Mouse (Mus musculus): ENCODE results near the gene Crb1. TPM values are rescaled to one million over a fixed set of nuclear protein-coding genes. Genes with fewer than 3 reads are reported as not detected.
A peak's percentile ranks its signal among the peaks of the same experiment; 100 is the strongest.

Crb1 gene
- polyA plus RNA-seq, 1 experiment from 2014 or later = 1.1 TPM

DNA sequence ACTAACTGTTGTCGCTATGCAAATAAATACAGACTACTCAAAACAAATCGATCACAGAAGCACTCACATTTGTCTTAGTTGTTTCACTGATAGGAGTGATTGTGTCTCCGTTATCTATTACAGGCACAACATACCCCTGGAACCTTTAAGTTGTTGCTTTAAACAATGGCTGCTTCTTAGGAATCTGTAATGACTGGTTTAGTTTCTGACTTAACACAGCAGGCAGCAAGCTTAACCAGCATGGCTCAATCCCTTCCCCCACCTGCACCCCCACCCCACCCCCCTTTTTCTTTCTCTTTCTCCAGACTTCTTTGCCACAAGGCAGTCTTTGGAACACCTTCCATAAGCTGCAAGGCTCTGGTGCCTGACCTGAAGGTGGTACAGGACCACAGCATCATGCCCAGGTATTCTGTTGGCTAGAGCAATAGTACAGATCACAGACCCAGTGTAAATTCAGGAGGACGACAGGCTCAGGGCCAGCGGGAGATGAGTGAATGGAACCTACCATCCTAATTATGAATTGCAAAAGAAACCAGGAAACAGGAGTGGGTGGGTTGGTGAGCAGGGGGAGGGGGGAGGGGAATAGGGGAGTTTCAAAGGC is 182.4 kb downstream of the Crb1 start:
- ATAC-seq (ENCODE audit: low read depth) = no peak

DNA sequence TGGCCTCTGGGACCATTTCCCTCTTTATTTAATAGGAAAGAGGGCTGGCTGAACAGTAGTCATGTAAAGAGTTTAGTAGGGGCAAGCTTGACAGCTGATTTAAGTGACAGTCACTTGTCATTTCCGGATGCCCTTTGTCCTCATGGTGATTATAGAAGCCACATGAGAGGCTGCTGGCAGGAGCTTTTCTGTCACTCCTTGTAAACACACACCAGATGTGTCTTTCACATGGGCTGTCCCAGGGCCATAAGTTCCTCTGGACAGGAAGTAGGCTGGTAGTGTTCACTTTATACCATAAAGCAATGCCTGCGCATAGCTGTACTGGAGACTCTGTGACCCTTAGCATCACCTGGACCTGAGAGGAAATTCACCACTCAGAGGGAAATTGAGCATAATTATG is 182.9 kb downstream of the Crb1 start:
- no peak overlapping the region for H3K27ac ChIP-seq (replicated peaks)
- H3K4me2 ChIP-seq = no peak overlapping the region
- H3K4me1 ChIP-seq (replicated peaks) = peaks cover 7% of the 10 kb centered on the region; the same call in 1 of the 2 replicates
- 60% methylated on average over 2 of the region's 2 CpGs for WGBS
- no peak overlapping the region for H3K4me3 ChIP-seq
- no peaks in the 10 kb centered on the region for H3K36me3 ChIP-seq
- H3K27me3 ChIP-seq = no peaks in the 10 kb centered on the region
- H3K9me3 ChIP-seq = no peaks in the 10 kb centered on the region
- no peak for ATAC-seq (ENCODE audit: low read depth)
- no peak overlapping the region for H3K9ac ChIP-seq

More for the DNA sequence above, 182.4 kb downstream of the Crb1 start:
- H3K4me1 ChIP-seq (replicated peaks) = peaks cover 7% of the 10 kb centered on the region; the same call in 1 of the 2 replicates
- WGBS = 25% methylated on average over 5 of the region's 5 CpGs
- H3K36me3 ChIP-seq = no peaks in the 10 kb centered on the region
- no peak overlapping the region for H3K9ac ChIP-seq
- H3K4me3 ChIP-seq = no peak overlapping the region
- no peaks in the 10 kb centered on the region for H3K9me3 ChIP-seq
- H3K27me3 ChIP-seq = no peaks in the 10 kb centered on the region
- no peak overlapping the region for H3K27ac ChIP-seq (replicated peaks)
- no peak overlapping the region for H3K4me2 ChIP-seq

- H3K36me3 ChIP-seq = no peaks in the 10 kb centered on the region
- H3K4me1 ChIP-seq (replicated peaks) = peaks cover 7% of the 10 kb centered on the region; the same call in 1 of the 2 replicates
- H3K4me2 ChIP-seq = no peak overlapping the region
- H3K27ac ChIP-seq (replicated peaks) = no peak overlapping the region
- H3K9me3 ChIP-seq = no peaks in the 10 kb centered on the region
- ATAC-seq (ENCODE audit: low read depth) = no peak
- 86% methylated on average over 3 of the region's 3 CpGs for WGBS
- no peaks in the 10 kb centered on the region for H3K27me3 ChIP-seq
- no peak overlapping the region for H3K4me3 ChIP-seq
- H3K9ac ChIP-seq = no peak overlapping the region
Observed at GRCm38 (mm10) chr1:139192635-139193034, 184.3 kb downstream of the Crb1 start.

- Histone ChIP-seq H3K4me1 (replicated peaks) (no peaks in the 10 kb centered on the region), H3K9me3 (no peaks in the 10 kb centered on the region), H3K4me3 (no peak overlapping the region), H3K27ac (replicated peaks) (no peak overlapping the region), H3K36me3 (no peaks in the 10 kb centered on the region), H3K27me3 (no peaks in the 10 kb centered on the region), H3K4me2 (no peak overlapping the region), H3K9ac (no peak overlapping the region)
- no peak for ATAC-seq (ENCODE audit: low read depth)
- WGBS = 73% methylated on average over 6 of the region's 6 CpGs
Observed at GRCm38 (mm10) chr1:139180481-139181149, 196.3 kb downstream of the Crb1 start.

- H3K36me3 ChIP-seq = no peaks in the 10 kb centered on the region
- no peaks in the 10 kb centered on the region for H3K27me3 ChIP-seq
- no peak overlapping the region for H3K27ac ChIP-seq (replicated peaks)
- WGBS = 100% methylated on average over 1 of the region's 1 CpGs
- no peak overlapping the region for H3K4me2 ChIP-seq
- no peaks in the 10 kb centered on the region for H3K4me1 ChIP-seq (replicated peaks)
- no peaks in the 10 kb centered on the region for H3K9me3 ChIP-seq
- no peak overlapping the region for H3K9ac ChIP-seq
- ATAC-seq (ENCODE audit: low read depth) = no peak
- no peak overlapping the region for H3K4me3 ChIP-seq
Observed at GRCm38 (mm10) chr1:139179707-139180106, 197.2 kb downstream of the Crb1 start.

DNA sequence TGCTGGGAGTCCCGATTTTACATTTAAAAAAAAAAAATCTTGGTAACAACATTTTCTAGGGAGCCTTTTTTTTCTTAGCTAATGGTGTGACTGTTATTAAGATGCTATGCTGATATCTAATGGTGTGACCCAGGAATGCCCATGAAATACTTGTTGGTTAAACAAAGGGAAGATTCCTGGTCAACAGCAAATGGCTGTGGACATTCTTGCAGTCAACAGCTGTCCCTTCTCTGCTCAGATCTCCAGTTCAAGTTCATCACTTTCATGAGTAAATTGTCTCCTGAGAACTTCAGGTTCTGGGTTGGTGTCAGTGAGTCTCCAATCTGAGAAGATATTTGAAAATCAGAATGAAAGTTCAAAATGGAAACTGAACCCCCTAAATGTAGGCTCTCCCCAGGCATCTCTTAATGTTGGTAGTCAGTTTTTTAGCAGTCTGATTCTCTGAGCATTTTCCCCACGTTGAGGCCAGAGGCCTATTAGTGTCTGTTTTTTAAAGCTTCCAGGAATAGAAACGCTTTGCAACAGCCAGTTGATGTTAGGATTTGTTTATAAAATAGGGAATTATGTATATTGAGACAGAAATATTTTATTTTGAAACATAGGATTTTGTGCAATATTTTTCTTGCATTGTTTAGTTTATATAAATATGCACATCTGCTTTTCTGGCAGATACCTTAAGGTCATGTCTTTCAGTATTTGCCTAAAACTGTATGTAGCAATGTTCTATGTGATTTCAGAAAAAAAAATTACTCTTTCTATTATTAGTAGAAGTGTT is 202.7 kb downstream of the Crb1 start:
- no peak overlapping the region for H3K9ac ChIP-seq
- no peak overlapping the region for H3K4me2 ChIP-seq
- 90% methylated on average over 3 of the region's 3 CpGs for WGBS
- no peak overlapping the region for H3K27ac ChIP-seq (replicated peaks)
- peaks cover 16% of the 10 kb centered on the region for H3K36me3 ChIP-seq
- H3K4me1 ChIP-seq (replicated peaks) = no peaks in the 10 kb centered on the region
- H3K4me3 ChIP-seq = no peak overlapping the region
- H3K27me3 ChIP-seq = no peaks in the 10 kb centered on the region
- no peak for ATAC-seq (ENCODE audit: low read depth)
- no peaks in the 10 kb centered on the region for H3K9me3 ChIP-seq

GRCm38 (mm10) chr1:139162814-139163213 is 214.1 kb downstream of the Crb1 start:
- no peak overlapping the region for H3K27ac ChIP-seq (replicated peaks)
- ATAC-seq (ENCODE audit: low read depth) = 0 out of 2 replicates have a peak, but pooled peaks have one; percentile 27
- 41% methylated on average over 5 of the region's 5 CpGs for WGBS

DNA sequence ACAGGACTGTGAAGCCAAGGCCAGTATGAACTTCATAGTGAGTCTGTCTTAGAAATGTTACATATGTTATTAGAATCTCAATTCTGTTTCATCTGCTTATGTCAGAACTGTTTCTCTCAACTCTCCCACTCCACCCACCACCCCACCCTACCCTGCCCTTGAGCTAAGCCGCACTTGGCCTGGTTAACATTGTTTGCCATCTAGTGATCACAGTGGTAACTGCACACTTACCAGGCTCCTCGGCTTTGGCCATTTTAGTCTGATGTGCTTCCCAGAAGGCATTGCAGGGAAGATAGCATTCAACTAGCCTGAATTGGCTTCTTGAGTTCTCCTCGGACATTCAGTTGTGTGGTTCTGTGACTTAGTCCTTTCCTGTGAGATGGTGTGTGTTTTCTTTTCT is 215.3 kb downstream of the Crb1 start:
- Histone ChIP-seq H3K27ac (replicated peaks) (no peak overlapping the region), H3K27me3 (no peaks in the 10 kb centered on the region), H3K36me3 (no peaks in the 10 kb centered on the region), H3K9me3 (no peaks in the 10 kb centered on the region), H3K9ac (no peak overlapping the region), H3K4me1 (replicated peaks) (no peaks in the 10 kb centered on the region), H3K4me2 (no peak overlapping the region), H3K4me3 (no peak overlapping the region)
- 57% methylated on average over 3 of the region's 3 CpGs for WGBS
- no peak for ATAC-seq (ENCODE audit: low read depth)

More at GRCm38 (mm10) chr1:139162814-139163213, 214.1 kb downstream of the Crb1 start:
- Histone ChIP-seq H3K4me3 (no peak overlapping the region), H3K9me3 (no peaks in the 10 kb centered on the region), H3K4me2 (no peak overlapping the region), H3K4me1 (replicated peaks) (no peaks in the 10 kb centered on the region), H3K36me3 (no peaks in the 10 kb centered on the region), H3K9ac (no peak overlapping the region), H3K27me3 (no peaks in the 10 kb centered on the region)

- Histone ChIP-seq H3K36me3 (no peaks in the 10 kb centered on the region), H3K9ac (no peak overlapping the region), H3K4me1 (replicated peaks) (no peaks in the 10 kb centered on the region; the same call in 1 of the 2 replicates), H3K4me3 (no peak overlapping the region), H3K27me3 (no peaks in the 10 kb centered on the region), H3K9me3 (no peaks in the 10 kb centered on the region), H3K27ac (replicated peaks) (no peak overlapping the region), H3K4me2 (no peak overlapping the region)
- no peak for ATAC-seq (ENCODE audit: low read depth)
- 19% methylated on average over 3 of the region's 3 CpGs for WGBS
Observed at GRCm38 (mm10) chr1:139156397-139156796, 220.5 kb downstream of the Crb1 start.

DNA sequence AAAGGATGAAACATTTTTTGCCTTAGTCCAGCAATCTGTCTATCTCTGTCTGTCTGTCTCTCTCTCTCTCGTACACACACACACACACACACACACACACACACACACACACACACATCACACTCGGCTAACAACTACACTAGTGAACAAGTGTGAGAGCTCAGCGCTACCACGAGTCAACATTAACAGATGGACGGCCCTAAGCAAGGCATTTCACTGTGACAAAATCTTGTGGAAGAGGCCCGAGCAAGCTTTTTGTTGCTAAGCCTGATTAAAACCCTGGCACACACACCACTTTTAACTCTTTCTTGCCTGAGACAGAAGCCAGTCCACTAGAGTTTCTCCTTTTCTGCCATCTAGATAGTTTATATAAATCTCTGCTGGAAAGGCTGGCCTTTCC is 223.4 kb downstream of the Crb1 start:
- WGBS = 28% methylated on average over 6 of the region's 6 CpGs
- Histone ChIP-seq H3K27me3 (no peaks in the 10 kb centered on the region), H3K4me1 (replicated peaks) (no peaks in the 10 kb centered on the region; the same call in 1 of the 2 replicates), H3K4me3 (no peak overlapping the region), H3K27ac (replicated peaks) (no peak overlapping the region), H3K4me2 (no peak overlapping the region), H3K9me3 (no peaks in the 10 kb centered on the region), H3K36me3 (no peaks in the 10 kb centered on the region), H3K9ac (no peak overlapping the region)
- ATAC-seq (ENCODE audit: low read depth) = no peak

DNA sequence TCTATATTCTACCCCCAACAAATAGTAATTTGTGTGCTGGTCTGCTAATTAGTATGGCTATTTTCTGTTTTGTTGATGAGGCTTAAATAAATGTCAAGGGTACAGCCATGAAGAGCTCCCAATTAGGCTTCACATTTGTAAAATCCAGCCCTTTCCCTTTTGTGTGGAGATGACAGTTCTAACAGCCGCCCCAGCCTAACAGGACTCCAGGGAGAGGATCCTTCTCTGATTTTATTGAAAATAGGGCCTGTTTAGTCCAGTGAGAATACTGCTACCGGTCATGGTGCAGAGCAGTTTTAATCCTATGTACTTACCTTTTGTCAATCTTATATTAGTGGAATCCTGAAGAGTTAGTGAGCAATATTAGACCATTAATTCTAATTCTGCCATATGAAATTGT is 223.9 kb downstream of the Crb1 start:
- Histone ChIP-seq H3K36me3 (no peaks in the 10 kb centered on the region), H3K27ac (replicated peaks) (no peak overlapping the region)

More for the DNA sequence above, 223.9 kb downstream of the Crb1 start:
- no peak for ATAC-seq (ENCODE audit: low read depth)
- no peaks in the 10 kb centered on the region for H3K9me3 ChIP-seq
- no peaks in the 10 kb centered on the region for H3K27me3 ChIP-seq
- no peak overlapping the region for H3K4me2 ChIP-seq
- no peak overlapping the region for H3K9ac ChIP-seq
- H3K4me3 ChIP-seq = no peak overlapping the region
- H3K4me1 ChIP-seq (replicated peaks) = no peaks in the 10 kb centered on the region; the same call in 1 of the 2 replicates
- WGBS = 37% methylated on average over 2 of the region's 2 CpGs

Data from neural tube, embryonic 13.5 days (tissue).